Mouse (Mus musculus): ENCODE measurements around the gene Zfp13. TPM values are rescaled to one million over a fixed set of nuclear protein-coding genes. Genes with fewer than 3 reads are reported as not detected.
"Not testable (repeated sequence)": the region's sequence is repeated elsewhere in the genome, so short reads cannot be mapped to it uniquely, and the experiment has no call there.

The Zfp13 gene
- total RNA-seq, 2 experiments from 2014 or later = 26.0 to 26.4 TPM

DNA sequence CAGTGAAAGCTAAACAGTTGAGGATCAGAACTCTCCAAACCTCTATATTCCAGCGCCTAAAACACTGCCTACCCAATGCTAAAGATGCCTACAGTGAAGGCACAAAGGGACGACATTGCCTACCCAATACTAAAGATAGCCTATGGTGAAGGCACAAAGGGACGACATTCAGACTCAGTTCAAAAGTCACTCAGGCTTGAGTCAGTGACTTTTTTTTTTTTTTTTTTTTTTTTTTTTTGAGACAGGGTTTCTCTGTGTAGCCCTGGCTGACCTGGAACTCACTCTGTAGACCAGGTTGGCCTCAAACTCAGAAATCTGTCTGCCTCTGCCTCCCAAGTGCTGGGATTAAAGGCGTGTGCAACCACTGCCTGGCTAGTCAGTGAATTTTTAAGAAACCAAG is 4.1 kb downstream of the Zfp13 start:
- intact Hi-C loops (cut with DNase I); DNase-seq (ENCODE audit: low spot score in 2 of 2): not testable (repeated sequence)

DNA sequence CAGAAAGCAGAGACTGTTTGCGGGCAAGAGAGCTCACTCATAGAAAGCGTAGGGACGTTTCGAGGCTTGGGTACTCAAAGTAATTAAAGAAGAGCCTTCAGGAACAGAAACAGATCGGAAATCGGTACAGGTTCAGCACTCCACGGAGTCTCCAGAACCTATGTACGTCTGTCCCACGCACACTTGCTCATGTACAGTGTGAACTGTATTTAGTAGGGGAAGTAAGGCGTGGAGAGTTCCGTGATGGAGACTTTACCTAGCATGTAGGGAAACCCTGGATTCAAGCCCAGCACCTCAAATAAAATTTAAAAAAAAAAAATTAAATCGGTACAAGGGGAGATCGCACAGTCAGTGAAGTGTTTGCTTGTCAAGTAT is 6.4 kb downstream of the Zfp13 start:
- DNase-seq (ENCODE audit: low spot score in 2 of 2) = no peak
- intact Hi-C loops (cut with DNase I) = no loop called here

DNA sequence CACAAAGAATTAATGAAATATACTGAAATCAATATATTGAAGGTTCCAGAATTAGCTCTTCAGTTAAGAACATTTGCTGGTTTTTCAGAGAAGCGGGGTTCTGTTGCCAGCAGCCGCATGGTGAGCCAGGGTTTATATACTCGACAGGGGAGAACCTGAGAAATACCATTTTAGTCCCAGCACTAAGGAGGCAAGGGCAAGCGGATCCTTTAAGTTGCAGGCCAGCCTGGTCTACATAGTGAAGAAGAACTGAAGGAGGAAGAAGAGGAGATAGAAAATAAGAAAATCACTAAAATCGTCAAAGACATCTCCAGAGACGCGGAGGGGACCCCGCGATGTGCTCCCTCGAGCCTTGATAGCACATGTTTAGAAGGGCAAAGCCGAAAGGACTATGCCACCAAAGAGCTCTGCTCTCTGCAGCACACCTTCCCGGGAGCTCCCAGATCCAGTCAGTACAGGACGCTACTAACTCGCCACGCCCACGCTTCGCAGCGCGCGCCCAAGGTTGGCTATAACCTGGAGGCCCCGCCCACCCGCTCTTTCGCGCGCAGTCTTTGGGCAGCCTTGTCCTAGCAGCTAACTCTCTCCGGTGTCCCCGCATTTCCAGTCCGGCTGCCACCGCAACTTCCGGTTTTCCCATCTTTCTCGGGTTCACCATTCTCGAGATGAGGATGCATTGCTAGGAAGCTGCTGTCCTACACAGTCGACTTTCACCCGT is 6.9 kb downstream of the Zfp13 start:
- DNase-seq (ENCODE audit: low spot score in 2 of 2) = peak; percentile 95 to 97
- intact Hi-C loops (cut with DNase I) = no loop called here

DNA sequence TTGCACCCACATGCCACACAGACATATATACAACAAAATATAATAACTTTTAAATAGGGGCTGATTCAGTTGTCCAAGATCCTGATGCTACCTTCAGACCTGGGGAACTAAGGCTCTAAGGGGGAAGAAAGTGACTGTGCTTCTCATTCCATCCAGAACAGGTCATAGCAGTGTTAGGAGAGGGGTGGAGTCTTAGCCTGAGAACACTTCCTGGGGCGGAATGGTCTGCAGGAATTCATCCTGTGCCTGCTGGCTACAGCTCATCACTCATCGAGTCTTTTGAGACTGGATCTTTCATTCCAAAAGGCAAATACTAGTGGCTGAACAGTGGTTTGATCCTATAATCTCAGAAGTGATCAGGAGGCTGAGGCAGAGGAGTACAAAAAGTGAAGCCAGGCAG is 12.0 kb downstream of the Zfp13 start:
- no peak for DNase-seq (ENCODE audit: low spot score in 2 of 2)
- intact Hi-C loops (cut with DNase I) = no loop called here

DNA sequence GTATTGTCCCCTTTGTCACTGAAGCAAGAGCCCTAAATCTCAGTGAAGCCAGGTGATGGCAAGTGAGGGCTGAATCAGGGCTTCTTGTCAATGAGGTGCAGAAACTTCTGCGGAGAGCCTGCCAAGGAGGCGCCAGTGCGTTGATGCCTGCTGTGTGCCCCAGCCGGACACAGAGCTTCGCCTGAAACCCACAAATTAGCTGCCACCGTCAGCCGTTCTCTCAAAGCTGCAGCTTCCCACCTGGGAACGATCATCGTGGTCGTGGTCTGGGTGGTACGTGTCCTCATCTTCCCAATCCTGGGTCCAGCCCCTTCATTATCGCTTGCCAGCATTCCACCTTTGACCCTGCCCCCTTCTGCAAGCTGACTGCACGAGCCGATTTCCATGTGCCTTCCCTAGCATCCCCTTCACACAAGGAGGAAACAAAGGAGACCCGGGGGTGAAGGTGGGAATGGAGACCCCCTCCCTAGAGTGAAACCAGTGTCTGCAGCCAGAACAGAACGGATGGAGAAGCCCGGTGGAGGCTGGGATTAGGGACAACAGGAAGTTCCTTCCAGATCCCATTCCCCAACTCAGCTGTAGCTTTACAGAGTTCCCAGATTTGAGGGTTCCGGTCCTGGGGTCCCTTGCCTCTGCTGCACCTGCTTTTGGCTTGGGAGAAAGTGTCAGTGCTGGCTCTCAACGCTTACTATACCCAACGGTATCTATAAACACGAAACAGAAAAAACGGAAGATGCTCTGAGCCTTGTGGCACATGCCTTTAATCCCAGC is 13.4 kb downstream of the Zfp13 start:
- intact Hi-C loops (cut with DNase I) = no loop called here
- peak; percentile 66 to 68 for DNase-seq (ENCODE audit: low spot score in 2 of 2)

DNA sequence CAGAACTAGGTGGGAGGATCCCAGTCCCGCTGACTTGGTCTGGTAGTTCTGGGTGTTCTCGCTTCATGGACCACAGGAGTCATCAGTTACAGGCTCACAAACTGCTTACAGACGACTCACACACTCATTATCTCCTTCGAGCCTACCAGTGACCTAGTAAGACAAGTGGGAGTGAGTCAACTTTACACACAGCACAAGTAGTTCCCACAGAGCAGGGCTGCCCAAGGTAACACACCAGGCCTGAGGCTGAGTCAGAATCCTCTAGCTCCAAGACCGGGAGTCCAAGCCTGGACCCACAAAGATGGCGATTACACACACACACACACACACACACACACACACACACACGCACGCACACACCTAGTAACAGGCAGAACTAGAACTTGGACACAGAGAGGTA is 14.5 kb downstream of the Zfp13 start:
- no peak for DNase-seq (ENCODE audit: low spot score in 2 of 2)
- intact Hi-C loops (cut with DNase I) = no loop called here

DNA sequence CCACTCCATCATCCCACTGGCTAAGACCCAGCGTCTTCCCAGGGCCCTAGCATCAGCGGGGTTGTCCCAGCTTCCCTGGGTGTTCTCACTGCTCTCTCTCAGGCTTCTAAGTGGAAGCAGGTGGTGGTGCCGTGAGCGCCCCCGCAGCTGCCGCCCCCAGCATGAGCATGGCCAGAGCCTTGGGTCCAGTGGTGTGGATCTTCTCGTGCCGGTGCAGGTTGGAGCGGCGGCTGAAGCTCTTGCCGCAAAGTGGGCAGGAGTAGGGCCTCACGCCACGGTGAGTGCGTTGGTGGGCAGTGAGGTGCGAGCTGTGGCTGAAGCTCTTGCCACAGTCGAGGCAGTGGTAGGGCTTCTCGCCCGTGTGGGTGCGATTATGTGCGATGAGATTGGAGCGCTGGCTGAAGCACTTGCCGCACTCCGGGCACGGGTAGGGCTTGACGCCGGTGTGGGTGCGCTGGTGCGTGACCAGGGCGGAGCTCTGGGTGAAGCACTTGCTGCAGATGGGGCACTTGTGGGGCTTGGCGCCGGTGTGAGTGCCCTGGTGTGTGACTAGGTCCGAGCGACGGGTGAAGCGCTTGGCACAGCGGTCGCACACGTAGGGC is 23.2 kb downstream of the Zfp13 start:
- intact Hi-C loops (cut with DNase I) = no loop called here

DNA sequence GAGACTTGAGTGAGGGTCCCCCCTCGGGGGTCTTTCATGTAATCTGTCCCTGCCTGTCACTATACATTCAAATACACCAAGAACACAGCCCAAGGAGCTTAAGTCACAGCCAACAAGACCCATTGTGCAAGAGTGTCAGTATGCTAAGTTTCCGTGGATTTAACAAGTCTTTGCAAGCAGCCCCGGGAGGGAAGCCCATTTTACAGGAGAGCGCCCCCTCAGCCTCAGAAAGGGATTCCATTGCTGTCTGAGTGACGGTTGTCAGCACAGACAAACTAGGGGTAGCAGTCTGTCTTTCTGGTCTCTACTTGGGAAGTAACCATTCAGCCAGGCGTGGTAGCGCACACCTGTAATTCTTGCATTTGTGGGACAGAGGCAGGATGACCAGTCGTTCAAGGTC is 25.2 kb downstream of the Zfp13 start:
- no peak for DNase-seq (ENCODE audit: low spot score in 2 of 2)
- intact Hi-C loops (cut with DNase I) = no loop called here

More for the DNA sequence above, 23.2 kb downstream of the Zfp13 start:
- DNase-seq (ENCODE audit: low spot score in 2 of 2) = no peak

DNA sequence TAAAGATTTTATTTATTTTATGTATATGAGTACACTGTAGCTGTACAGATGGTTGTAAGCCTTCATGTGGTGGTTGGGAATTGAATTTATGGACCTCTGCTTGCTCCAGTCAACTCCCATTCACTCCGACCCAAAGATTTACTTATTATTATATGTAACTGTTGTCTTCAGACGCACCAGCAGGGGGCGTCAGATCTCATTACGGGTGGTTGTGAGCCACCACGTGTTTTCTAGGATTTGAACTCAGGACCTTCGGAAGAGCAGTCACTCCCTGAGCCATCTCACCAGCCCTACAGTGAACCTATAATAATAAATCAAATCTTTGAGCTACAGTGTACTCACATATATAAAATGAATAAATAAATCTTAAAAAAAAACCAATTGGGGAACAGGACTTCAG is 27.2 kb downstream of the Zfp13 start:
- intact Hi-C loops (cut with DNase I) = no loop called here
- no peak for DNase-seq (ENCODE audit: low spot score in 2 of 2)

DNA sequence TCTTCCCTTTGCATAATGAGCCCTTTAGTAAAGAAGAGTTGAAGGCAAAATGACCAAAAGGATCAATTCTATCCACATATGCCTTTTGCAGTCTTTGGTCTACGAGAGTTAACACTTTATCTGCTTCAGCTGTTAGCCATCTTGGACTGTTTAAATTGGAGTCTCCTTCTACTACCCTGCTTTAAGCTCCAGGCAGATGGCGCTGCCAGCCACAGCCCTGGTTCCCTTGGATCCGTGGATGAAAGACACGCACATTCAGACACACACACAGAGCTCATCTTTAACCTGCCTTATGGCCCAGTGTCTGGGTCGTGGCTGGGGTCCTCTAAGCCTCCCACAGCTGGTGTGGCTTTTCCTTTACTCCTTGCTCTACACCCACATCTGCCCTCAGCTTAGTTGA is 28.2 kb downstream of the Zfp13 start:
- intact Hi-C loops (cut with DNase I) = no loop called here
- DNase-seq (ENCODE audit: low spot score in 2 of 2) = no peak

DNA sequence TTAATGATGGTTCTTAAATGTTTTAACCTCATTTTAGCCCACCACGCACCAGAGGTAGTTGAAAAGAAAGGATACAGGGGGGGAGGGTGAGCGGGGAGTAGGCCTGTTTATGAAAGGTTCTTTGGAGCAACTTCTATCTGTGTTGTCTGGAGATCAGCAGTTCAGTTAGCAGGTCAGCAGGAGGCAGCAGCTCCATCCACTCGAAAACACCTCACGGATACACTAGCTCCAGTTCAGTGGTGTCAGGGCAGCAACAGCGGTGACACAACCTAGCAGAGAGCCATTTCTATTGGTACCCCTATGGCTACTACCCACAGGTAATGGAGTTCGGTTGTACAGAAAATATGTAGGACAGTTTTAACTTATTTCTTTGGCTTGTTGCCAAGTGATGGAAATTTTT is 29.3 kb downstream of the Zfp13 start:
- intact Hi-C loops (cut with DNase I) = no loop called here
- no peak for DNase-seq (ENCODE audit: low spot score in 2 of 2)

DNA sequence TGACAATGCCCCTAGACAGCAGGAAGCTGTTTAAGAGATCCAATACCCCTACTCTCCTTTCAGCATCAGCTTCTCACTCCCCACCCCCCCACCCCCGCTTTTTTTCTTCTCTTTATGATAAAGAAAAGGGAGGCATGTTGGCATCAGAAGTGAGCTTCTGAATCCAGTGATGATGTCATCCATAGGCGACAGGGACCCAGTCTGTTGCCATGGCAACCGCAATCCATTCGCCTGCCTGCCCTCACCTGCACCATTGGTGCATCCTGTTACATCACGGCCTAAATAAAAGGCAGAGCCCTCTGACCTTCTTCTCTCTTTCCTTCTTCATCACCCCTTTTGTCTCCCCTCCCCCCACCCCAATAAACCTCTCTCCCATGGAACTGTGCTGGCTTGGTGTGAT is 30.9 kb downstream of the Zfp13 start:
- intact Hi-C loops (cut with DNase I) = loop anchor here (5.0 kb wide), 2 partner anchors 34 to 134 kb away; partner anchors contain the start of gene Zscan10
- no peak for DNase-seq (ENCODE audit: low spot score in 2 of 2)

DNA sequence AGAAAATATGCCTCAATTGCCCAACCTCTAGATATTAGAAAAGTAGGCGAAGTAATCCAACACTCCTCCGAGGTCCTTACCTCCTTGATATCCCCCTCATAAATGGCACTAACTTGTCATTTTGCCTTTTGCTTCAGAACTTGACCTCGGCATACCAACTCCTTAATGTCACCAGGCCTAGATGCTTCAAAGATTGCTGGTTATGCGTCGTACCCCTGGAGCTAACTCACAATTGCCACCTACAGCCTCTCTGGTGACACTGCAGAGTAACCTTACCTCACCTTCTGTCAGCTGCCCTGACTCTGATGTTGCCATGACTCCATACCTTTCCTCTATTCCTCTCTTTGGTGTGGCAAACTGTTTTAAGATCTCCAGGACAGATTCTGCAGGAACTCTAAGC is 32.5 kb downstream of the Zfp13 start:
- intact Hi-C loops (cut with DNase I) = loop anchor here (5.0 kb wide), 2 partner anchors 36 to 136 kb away; partner anchors contain the start of gene Zscan10

DNA sequence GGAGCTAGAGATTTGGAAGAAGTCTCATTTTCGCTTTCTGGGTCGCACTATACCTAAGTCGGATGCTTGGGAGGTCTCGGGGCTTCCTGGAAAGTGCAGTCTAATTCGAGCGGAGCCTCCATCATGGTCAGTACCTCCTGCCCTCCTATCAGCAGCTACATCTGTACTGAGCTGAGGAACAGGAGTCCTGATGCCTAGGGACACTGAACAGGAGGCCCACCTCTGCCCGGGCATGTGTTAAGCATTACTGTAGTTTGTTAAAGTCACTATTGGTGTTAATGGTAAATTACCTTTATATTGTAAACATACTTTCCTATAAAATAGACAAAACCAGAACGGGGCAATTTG is 34.9 kb downstream of the Zfp13 start:
- DNase-seq (ENCODE audit: low spot score in 2 of 2) = no peak
- intact Hi-C loops (cut with DNase I) = no loop called here

More for the DNA sequence above, 32.5 kb downstream of the Zfp13 start:
- no peak for DNase-seq (ENCODE audit: low spot score in 2 of 2)

DNA sequence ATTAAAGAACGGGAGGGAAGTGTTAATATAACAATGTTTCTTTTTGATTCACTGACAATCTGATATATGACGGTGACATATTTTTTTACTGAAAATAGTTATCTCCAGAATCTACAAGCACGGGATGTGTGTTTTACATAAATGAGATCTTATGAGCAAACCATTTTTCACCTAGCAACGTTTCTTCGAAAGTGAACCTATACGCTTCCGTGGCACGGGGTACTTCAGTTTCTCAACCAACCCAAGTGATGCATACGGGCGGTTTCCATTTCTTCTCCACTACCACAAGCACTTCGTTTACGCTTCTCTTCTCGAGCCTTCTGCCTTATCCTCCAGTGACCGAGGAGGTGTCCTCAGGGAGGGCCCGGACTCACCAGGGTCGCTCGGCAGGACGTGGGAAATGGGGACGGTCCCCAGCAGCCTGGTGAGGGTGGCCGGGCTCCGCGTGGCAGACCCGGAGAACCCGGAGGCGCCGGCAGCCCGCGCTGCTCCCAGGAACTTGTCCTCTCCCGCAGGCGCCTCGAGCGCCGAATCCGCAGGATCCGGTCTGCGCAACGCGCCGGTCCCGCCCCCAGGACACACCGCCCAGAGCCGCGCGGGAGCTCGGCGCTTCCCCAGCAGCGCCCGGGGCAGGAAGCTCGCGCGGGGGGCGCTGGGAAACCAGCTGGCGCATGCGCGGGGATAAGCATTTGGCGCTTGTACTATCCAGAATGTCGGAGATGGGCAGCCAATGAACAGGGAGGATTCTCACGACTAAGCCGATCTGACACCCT is 35.5 kb downstream of the Zfp13 start, which contains the start of gene Zfp213:
TSS of gene Zfp213 (minus strand) at position 644 of the 773 bp plus-strand sequence.
- peak; percentile 96 to 98 for DNase-seq (ENCODE audit: low spot score in 2 of 2)
- intact Hi-C loops (cut with DNase I) = no loop called here

DNA sequence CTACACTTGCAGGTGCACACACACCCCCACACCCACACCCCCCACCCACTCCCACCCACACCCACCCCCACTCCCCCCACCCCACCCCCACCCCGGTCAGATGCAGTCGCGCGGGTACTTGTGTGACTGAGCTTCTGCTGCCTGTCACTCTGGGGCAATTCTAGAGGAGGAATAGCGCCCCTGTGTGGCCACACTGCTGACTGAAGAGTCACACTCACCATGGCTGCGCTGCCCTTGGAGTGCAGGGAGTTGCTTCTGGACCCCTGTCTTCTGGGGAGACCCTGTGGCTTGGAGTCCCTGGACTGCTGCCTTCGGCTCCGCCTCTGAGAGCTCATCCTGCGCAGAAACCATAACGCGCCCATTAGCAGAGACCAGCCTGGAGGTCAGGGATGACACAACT is 39.5 kb downstream of the Zfp13 start:
- intact Hi-C loops (cut with DNase I) = no loop called here
- DNase-seq (ENCODE audit: low spot score in 2 of 2) = no peak

DNA sequence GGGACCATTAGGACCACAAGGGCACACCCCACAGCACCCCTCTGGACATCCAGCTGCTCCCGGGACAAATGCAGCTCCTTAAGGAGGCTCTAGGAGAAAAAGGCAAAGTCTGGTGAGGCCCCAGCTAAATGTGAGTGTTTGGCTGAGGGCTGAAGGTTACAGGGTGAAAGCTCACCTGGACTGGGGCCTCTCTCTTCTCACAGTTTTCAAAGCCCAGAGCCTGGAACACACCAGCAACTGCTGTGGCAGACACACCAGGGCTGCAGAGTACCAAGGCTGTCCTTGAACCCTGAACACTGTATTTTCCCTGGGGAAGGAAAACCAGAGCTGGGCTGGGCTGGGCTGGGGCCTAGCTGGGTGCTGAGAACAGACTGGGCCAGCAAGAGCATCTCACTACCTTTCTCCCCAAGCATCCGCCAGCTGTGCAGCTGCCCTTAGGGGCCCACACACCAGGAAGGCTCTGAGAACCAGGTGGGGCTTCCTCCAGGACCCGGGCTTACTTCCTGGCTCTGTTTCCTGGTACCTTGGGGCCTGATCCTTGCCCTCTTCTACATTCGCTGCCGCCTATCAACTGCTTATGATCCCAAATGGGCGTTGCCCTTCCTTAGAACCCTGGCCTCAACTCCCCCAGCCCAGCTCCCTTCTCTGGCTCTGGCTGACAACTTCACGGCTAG is 43.9 kb downstream of the Zfp13 start:
- DNase-seq (ENCODE audit: low spot score in 2 of 2) = no peak
- intact Hi-C loops (cut with DNase I) = no loop called here

DNA sequence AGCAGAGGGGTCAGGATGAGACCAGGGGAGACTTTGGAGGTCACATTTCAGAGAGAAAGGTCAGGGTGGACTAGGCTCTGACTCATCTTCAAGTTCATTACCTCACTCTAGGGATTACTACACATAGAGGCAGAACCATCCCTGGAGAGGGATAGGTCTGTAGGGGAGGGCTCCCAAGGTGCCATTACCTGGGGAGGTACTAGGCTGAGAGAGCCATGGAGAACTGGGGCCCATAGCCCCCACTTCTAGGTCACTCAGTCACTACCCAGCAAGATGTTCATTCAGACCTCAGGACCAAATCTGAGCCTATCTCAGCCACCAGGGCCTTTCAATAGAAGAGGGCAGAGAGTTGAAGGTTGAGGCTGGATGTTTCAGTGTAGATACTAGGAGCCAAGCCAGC is 45.0 kb downstream of the Zfp13 start:
- intact Hi-C loops (cut with DNase I) = no loop called here
- DNase-seq (ENCODE audit: low spot score in 2 of 2) = no peak

DNA sequence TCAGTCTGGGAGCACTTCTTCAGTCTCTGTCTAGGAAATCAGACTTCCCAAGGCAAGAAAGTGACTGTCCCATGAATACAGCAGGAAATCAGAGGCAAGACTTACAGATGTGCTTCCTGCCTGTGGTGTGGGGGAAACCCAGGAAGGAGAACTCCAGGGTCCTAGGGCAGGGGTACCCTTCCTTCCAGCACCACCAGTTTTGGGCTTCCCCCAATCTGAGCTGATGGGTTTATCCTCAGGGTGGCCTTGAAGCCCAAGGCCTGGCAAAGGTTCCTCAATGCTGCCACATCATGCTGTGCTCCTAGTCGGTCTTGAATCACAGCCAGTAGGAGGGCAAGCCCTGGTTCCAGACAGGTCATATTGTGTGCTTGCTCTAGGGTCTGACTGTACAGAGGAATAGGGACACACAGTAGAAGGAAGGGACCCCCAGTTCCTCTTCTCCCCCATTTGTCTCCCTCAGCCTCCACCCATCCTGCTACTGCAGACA is 45.6 kb downstream of the Zfp13 start:
- intact Hi-C loops (cut with DNase I) = no loop called here
- no peak for DNase-seq (ENCODE audit: low spot score in 2 of 2)
